Mouse (Mus musculus) adrenal gland, postnatal 10 days (tissue): Measurements from ENCODE around the gene Ptcra. TPM values are rescaled to one million over a fixed set of nuclear protein-coding genes. Genes with fewer than 3 reads are reported as not detected.
"Not testable (repeated sequence)": the region's sequence is repeated elsewhere in the genome, so short reads cannot be mapped to it uniquely, and the experiment has no call there.

Experiments
- DNase-seq: peaks from one replicate; pipeline ENCODE4 v3.0.0; 2021; ENCODE audit warnings: mixed read lengths
- total RNA-seq, 2 experiments: library from RNA; stranded (reverse); gene quantifications; 2 replicates each; pipeline ENCODE4 v1.2.3; 2021

Gene Ptcra
- total RNA-seq, 2 experiments from 2014 or later: not detected

DNA sequence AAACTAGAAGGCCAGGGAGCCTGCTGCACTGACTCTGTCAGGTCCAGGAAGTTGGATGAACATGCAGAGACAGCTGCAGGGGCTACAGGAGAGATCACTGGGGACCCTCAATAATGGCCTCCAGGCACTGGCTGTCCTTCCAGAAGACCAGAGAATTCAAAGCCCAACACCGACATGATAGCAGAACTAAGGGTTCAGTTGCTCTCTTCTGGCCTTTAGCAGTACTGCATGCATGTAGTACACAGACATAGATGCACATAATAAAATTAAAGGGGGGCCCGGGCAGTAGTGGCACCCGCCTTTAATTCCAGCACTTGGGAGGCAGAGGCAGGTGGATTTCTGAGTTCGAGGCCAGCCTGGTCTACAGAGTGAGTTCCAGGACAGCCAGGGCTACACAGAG, 7.5 kb upstream of the Ptcra start:
- no peak for DNase-seq

GRCm38 (mm10) chr17:46770546-46770945, 7.0 kb upstream of the Ptcra start:
- DNase-seq: no peak

DNA sequence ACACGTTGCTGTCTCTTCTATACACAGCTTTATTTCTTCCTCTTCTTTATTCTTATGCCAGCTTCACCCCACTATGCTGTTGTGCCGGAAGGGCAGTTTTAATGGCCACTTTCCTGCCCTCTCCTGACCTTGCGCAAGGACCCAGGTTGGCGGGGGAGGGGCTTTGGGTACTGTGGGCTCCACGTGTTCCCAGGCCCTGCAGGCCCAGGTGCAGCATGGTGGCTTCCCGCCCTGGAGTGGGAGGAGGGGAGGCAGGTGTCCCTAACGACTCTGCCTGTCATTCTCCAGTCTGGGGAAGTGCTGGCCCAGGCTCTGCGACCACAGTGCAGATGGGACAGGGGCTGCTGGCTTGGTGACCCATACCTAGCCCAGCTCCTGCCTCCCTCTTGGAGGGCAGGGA, 4.4 kb upstream of the Ptcra start:
- no peak for DNase-seq

GRCm38 (mm10) chr17:46764916-46765315, 1.4 kb upstream of the Ptcra start:
- DNase-seq: not testable (repeated sequence)

DNA sequence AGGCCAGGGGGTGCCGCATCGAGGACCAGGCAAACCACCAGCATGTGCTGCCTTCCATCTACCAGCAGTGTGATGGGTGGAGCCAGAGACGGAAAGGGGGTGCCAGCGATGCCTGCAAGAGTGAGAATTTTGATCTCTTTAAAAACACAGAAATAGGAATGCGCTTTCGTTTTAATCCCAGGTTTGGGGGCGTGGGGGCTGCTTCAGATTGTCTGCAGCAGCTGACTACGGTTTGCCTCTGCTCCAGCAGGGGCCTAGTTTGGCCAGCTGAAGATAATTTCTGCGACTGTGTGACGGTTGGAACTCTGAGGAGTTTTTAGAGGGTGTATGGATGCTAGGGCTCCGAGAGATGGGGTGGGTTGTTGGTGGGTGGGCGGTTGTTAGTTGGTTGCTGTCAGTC, 4.8 kb downstream of the Ptcra start:
- DNase-seq: no peak

DNA sequence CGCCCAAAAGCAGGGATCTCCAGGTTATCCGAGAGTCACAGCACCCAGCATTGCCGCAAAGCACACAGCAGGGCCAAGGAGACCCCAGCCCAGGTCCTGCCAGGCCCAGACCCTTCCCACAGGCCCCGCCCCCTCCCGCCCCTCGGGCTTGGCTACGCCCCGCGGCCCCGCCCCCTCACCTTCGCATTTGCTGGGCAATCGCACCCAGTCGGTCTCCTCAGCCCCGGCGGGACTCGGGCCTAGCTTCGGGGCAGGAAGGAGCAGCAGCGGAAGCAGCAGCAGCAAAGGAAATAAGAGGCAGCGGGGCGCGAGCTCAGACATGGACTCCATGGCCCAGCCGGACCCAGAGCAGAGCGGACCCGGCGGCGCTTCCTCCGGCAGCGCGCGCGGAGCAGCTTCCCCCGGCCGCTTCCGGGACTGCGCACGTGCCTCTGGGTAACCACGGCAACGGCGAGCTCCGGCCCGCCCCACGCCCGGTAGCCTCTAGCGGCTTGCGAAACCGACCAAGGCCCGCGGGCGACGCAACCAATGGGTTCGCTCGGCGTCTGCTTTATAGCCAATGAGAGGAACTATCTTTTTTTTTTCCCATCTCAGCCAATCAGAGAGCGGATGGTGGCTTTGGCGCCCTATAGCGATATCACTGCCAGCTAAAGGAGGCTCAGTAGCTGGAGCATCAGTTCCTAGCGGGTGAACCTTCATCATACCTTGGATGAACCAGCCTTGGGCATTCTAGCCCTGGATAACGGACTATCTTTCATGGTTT, 11.5 kb downstream of the Ptcra start, which contains the start of gene Cnpy3:
TSS of gene Cnpy3 (minus strand) at position 421 of the 763 bp plus-strand sequence.
- DNase-seq: peak; percentile 98

DNA sequence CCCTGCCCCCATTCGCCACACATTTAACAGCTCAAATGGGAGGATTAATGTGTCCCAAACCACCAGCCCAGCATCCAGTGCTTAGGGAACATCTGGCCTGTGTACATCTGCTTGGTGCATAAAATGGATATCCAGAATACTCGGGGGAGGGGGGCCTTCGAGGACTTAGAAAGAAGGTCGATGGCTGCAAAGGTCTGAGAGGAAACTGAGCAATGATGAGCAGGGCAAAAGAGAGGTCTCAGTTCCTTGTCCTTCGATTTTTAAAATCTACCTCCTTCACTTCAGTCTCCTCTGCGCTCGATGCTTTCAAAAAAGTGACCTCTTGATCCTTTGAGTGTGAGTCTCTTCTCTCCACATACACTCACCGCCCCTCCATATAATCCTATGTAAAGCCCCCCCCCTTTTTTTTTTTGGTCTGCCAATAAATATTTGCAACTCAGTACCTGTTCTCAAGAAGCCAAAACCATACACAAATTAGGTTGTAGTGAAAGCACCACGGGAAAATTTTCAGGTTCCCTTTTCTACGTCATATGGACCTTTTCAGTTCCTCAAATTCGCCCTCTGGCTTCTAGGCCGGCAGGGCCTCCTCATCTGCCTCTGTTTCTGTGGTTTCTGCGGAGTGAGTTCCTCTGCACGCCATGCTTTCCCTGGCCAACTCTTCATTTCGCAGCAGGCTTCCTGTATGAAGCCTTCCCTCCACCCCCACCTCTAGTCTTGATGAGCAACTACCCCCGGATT, 12.3 kb downstream of the Ptcra start:
- no peak for DNase-seq

DNA sequence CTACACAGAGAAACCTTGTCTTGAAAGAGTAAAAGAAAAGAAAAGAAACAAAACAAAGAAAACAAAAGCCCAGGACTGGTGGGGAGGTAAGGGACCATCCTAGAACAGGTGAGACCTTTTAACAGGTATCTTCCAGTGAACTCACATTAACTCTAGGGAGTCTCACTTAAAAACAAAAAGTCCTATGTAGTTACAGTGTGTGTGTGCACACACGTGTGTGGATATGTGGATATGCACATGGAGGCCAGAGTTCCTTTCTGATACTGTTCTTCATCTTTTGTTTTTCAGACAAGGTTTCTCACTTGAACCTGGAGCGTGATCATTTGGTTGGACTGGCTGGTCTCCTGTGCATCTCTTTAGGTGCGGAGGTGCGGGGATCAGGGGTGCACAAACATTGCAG, 12.9 kb downstream of the Ptcra start:
- DNase-seq: no peak

DNA sequence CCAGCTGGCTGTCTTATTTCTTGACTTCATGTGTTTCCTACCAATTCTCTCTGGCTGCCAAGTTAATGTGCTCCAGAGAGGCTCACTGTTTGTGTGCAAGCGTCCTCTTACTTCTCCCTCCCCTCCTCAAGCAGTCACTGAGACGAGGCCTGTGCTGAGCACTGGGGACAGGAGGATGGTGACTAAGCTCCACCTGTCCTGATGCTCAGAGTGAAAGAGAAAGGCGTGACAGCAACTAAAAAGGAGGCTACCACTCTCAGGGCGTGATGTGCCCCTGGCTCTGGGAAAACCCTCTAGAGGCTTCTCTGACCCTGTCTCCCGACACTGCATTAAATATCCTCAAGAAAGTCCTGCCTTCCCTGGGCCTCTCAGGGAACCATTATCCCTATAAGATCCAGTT, 14.2 kb downstream of the Ptcra start:
- no peak for DNase-seq

DNA sequence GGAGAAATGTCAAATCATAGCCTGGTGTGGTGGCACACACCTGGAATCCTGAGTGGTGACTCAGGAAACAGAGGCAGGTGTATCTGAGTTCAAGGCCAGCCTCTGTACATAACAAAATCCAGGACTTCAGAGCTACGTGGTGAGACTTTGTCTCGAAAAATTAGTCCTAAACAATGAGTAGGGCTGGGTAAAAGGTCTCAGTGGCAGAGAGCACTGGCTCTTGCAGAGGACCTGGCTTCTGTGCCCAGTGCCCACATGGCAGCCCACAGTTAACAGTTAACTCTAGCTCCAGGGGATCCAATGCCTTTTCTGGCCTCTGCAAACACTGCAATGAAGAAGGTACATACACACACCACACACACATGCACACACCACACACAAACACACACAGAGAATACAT, 15.7 kb downstream of the Ptcra start:
- DNase-seq: no peak

GRCm38 (mm10) chr17:46747234-46747633, 16.3 kb downstream of the Ptcra start:
- DNase-seq: no peak

DNA sequence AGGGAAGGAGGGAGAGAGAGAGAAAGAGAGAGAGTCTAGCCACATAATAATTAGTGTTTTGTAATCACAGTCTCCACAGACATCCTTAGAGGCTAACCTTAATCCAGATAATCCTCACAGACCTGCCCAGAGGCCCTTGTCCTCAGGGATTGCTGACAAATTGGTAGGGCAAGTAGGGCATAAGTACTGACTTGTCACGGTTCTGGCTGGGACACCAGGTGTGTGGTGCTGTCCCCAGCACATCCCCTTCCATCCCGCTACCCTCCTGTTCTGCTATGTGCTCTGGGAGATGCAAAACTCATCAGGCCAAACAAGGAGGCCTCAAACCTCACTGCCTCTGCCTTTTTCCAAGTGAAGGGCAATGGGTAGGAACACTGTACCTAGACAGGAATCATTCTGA, 18.0 kb downstream of the Ptcra start:
- no peak for DNase-seq

DNA sequence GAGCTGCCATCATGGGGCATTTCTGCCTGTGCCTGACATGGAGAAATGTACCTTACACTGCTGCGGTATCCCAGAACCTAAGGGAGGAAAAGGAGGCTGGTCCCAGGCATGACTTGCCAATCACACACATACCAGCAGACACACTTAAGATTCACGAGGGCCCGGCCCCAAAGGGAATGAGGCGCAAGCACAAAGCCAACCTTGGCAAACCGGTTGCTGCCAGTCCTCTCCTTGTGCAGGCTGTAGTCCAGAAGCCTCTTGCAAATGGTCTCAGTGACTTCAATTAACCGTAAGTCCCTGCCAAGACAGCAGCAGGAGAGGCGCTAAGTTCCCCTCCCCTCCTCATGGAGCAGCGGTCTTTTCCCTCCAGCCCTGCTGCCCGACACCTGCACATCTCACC, 20.5 kb downstream of the Ptcra start:
- DNase-seq: no peak

DNA sequence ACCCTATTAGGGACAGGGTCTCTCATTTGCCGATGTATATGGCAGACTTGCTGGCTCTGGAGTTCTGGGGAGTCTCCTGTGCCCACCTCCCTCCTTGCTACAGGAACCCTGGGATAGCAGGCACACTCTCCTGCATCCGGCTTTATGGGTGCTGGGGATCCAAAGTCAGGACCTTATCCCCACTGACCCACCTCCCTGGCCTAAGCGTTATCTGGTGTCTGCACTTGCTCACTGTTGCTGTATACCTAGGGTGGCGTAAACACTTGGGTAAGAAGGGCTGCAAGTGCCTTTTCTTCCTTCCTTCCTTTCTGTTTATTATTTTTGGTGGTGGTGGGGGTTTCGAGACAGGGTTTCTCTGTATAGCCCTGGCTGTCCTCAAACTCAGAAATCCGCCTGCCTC, 22.2 kb downstream of the Ptcra start:
- DNase-seq: no peak

DNA sequence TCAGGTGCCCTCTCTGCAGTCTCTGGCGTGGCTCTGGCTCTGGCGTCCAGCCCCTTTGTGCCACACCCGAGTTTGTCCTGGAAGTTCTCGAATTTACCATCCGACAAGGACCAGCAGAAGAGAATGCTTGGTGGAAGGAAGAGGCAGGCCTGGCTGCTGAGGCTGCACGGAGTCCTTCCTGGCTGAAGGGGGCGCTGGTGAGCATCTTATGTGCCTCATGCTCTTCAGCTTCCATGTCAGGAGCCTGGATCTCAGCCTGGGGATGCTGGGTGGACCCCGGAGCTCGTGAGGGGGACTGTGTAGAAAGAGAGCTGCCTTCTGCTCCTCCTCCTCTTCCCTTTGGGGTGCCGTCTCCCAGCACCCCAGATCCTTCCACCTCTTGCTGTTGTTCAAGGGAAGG, 27.4 kb downstream of the Ptcra start:
- DNase-seq: peak; percentile 60

DNA sequence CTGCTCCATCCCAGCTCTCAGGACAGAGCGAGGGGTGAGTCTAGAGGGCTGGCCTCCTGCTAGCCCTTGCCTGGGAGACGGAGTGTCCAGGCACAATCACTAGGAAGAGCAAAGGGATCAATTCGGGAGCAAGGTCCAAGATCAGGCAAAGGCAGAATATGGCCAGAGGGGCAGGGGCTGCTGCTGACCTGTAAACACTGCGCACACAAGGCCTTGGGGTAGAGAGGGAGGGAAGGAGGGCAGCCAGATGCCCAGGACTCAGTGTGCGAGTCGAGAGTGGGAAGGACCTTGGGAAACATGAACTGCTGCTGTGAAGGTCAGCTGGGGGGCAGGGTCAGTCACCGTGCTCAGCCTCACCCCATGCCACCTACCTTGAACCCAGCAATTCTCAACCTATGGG, 28.2 kb downstream of the Ptcra start:
- DNase-seq: no peak

DNA sequence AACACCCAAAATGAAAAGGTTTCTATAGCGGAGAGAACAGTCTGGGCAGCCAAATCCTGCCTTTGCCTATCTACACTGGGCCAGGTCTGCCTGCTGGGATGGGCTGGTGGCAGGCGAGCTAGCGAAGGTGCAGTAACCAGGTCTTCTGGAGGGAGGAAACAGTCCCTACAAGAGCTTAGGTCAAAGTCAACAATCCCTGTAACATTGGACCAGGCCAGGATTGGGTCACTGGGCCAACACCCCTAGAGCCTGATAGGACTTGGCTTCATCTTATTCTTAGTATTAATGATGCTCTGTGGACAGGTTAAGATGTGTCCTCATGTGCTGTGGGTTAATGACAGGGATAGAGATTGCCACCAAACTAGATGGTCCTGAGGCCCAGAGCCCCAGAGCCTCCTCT, 29.5 kb downstream of the Ptcra start:
- no peak for DNase-seq

- peak; percentile 51 for DNase-seq
Measured at GRCm38 (mm10) chr17:46728904-46729318, 34.6 kb downstream of the Ptcra start, which contains the start of gene Gnmt. Gene Gnmt, minus strand, starts transcription at chr17:46729168.

- peak; percentile 37 for DNase-seq
Measured at GRCm38 (mm10) chr17:46728496-46728895, 35.0 kb downstream of the Ptcra start.

DNA sequence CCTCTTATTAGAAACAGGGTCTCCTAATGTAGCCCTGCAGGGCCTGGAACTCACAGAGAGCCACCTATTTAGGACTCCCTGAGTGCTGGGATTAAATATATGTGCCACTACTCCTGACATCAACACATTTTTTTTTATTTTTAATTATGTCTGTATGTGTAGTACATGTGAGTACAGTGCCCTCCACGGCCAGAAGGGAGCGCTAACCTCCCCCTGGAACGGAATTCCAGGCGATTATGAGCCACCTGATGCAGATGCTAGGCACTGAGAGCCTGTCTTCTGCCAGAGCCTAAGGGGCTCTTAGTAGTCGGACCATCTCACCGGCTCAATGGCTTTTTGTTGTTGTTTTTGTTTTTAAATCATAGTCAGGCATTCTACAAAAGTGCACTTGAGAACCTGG, 35.5 kb downstream of the Ptcra start:
- peak; percentile 60 for DNase-seq

GRCm38 (mm10) chr17:46727271-46727670, 36.2 kb downstream of the Ptcra start:
- DNase-seq: no peak

GRCm38 (mm10) chr17:46725731-46726645, 37.5 kb downstream of the Ptcra start:
- peak; percentile 45 for DNase-seq

DNA sequence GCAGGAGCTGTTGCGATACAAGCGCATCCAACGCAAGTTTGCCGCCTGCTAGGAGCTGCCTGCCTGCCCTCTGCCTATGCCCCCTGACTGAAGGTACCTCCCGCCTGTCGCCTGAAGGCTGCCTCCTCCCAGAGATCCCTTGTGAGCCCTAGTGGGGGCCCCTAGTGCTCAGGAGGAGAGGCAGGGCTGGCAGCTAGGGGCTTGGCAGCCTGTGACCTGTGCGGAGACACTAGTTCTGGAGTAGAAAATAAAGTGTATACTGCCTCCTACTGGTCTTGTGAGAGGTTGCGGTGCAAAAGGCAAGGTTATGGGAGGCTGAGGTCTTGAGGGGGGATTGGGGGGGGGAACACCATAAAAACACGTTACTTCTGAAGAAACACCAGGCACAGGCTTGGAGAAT, 38.2 kb downstream of the Ptcra start:
- DNase-seq: no peak
